Mouse (Mus musculus) urinary bladder, postnatal 14 days (tissue): ENCODE measurements around the gene Pdpk1.
A peak's percentile ranks its signal among the peaks of the same experiment; 100 is the strongest.
"Not testable (repeated sequence)": the region's sequence is repeated elsewhere in the genome, so short reads cannot be mapped to it uniquely, and the experiment has no call there.

Experiments
- DNase-seq: peaks from one replicate; pipeline ENCODE4 v3.0.0; 2021; ENCODE audit warnings: low spot score

Gene Pdpk1

DNA sequence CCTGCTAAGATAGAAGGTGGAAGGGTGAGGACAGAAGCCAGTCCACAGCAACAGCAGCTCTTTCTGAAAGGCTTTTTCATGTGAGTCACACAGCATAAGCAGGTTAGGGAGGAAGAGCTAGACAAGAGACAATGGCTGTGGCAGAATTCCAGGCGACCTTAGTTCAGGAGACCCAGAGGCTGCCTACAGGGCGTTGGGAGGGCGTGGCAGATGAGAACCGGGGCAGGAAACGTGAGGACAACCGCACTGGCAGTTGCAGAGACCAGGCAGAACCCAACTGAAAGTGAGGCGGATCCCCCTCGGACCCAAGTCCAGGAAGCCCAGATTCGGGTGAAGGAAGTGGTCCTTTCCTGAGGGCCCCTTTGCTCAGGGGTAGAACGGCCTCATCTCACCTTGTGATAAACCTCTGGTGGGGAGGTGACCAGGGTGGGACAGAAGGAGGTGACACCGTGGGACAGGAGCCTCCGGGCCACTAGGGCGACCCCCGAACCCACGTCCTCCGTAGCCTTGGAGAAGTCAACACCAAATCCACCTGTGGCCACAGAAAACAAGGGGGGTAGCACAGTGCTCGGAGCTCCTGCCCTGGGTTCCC, 12.0 kb upstream of the Pdpk1 start:
- peak; percentile 44 for DNase-seq

DNA sequence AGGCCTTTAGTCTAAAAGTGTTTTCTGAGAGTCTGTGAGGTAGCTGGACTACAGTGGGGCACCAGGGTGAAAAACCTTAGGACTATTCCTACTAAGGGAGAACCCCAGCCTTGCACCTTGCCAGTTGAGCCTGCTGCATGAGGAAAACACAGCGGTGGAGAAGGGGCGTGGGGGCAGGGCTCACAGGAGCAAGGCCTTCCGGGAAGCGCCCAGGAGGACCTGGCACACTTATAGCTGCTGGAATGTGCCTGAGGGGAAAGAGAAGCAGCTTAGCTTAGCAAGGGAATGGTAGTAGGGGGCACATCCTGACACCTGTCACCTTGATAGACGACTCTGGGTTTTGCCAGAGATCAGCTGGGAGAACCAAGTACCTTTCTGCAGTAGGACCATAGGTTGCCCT, 10.7 kb upstream of the Pdpk1 start:
- DNase-seq = no peak

DNA sequence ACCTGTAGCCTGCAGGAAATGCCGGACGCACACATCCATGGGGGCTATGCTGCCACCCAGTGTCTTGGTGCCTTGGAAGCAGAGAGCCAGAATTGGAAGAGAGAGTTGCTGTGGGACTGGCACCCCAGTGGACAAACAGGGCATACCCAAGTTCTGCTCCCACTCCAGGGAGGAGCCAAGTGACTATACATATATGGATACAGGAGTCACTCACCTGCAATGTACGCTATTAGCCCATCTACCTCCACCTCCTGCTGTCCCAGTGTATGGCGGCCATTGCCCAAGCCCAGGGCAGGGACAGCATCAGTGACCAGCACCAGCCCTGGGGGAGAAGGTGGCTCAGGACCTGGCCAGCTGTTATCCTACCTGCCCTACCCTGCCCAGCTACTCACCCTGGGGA, 6.8 kb upstream of the Pdpk1 start:
- no peak for DNase-seq

DNA sequence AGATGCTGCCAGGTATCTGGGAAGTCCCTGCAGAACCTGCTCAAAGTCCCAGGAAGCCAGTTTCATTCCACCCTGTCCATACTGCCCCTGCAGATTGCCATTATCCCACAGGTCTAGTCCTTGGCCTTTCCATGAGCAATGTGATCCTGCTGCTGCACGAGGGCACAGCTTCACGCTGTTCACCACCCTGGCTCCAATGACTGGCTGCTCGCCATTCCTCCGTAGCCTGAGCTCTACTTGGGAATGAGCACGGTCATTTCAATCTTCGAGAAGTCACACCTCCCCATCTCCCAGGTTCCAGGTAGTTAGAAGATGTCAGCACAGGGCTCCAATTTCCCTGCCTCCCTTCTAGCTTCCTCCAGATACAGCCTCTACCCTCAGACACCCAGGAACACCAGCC, 6.4 kb upstream of the Pdpk1 start:
- no peak for DNase-seq

DNA sequence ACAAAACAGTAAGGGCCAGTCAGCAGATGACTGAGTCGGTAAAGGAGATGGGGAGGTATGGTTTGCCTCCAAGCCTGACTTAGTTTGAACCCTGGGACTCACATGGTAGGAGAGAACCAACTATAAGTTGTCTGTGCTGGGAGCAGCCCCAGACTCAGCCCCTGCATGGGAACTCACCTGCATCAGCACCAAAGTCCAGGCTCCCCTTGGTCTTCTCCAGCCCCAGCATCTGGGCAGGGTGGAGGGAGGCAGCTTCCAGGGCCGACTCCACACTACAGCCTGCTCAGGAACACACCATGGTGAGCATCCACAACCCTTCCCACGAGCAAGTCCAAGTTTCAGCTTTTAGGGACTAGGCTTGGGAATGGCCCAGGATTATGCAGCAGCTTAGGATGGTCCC, 5.7 kb upstream of the Pdpk1 start:
- no peak for DNase-seq

- DNase-seq = no peak
Observed at GRCm38 (mm10) chr17:24155742-24156141, 5.0 kb upstream of the Pdpk1 start.

- DNase-seq = no peak
Observed at GRCm38 (mm10) chr17:24154463-24154862, 3.7 kb upstream of the Pdpk1 start.

DNA sequence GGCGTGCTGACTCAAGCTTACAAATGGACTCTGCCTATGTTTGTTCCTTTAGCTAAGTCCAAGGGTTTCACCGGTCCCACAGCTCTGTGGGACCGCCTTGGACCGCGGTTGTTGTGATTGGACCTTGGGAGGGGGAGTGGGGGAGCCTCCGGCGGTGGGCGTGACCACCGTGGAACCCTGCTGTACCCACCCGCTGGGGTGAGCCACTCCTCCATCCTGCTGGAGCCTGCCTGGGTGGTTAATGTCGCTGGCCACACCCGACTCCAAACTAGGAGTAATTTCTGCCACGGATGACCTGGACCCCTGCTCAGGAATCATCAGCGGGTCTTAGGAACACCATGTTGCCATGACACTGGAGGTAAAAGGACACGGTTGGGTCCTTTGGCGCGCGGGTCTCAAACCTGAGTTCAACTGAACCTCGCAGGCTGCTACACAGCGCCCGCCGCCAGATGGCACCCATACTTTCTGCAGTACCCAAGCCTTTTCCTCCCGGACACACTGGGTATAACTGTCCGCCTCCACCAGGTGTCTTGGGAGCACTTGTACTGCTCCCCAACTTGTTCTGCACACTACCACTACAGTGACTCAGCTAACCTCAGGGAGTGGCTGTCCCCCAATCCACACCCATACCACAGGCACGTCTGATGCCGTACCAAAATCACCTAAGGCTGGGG, 1.3 kb upstream of the Pdpk1 start:
- DNase-seq = peak; percentile 86

DNA sequence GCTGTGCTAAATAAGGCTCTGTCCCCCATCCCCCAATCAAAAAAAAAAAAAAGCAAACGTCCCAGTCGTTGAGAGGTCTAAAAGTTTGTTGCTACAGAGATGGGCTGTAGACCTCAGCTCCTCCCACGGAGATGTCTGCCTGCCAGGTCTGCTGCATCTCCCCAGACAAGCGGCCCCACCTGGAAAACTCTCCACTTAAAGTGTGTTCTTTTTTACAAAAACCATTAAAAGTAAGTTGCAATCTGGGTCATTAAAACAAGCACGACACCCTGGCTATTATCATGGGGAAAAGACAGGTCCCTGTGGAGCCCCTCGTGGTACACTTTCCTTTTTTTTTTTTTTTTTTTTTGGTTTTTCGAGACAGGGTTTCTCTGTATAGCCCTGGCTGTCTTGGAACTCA, 658 bp upstream of the Pdpk1 start:
- DNase-seq = no peak

DNA sequence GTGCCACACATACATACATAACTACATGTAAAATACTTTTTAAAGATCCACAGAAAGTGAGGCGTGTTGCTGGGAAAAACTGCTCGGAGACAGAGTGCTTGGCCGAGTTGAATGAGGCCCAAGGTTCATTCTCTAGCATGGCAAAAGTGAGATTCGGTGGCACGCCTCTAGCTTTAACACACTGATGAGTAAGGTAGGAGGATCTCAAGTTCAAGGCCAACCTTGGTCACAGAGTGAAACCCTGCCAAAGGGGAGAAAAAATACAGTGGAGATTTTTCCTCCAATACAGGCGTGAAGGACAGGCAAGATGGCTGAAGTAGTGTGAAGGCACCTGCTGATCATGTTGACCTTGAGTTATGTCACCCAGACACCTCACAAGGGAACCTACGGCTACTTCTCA, 1.3 kb downstream of the Pdpk1 start:
- no peak for DNase-seq

- DNase-seq = no peak
Observed at GRCm38 (mm10) chr17:24142897-24143296, 7.8 kb downstream of the Pdpk1 start.

GRCm38 (mm10) chr17:24141425-24141920, 9.3 kb downstream of the Pdpk1 start:
- peak; percentile 97 for DNase-seq

GRCm38 (mm10) chr17:24140845-24141424, 9.8 kb downstream of the Pdpk1 start:
- peak; percentile 37 for DNase-seq

- DNase-seq = no peak
Observed at GRCm38 (mm10) chr17:24139968-24140367, 10.8 kb downstream of the Pdpk1 start.

DNA sequence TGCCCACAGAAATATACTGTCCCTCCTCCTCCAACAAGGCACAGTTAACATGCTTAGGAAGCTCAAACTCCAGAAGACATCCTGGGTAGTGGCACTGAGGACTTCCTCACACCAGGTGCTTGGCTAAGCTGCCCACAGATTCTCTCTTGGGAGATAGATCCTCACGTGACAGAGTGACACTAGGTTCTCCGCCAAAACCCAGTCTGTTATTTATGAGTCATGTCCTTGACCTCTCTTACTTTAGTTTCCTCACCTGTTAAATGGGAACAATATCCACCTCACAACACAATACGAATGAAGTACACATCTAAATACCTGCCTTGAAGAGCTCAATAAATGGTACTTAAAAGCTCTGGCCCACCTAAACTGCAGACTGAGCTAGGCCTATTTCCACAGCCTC, 11.5 kb downstream of the Pdpk1 start:
- DNase-seq = no peak

GRCm38 (mm10) chr17:24137226-24137880, 13.4 kb downstream of the Pdpk1 start:
- DNase-seq = no peak

DNA sequence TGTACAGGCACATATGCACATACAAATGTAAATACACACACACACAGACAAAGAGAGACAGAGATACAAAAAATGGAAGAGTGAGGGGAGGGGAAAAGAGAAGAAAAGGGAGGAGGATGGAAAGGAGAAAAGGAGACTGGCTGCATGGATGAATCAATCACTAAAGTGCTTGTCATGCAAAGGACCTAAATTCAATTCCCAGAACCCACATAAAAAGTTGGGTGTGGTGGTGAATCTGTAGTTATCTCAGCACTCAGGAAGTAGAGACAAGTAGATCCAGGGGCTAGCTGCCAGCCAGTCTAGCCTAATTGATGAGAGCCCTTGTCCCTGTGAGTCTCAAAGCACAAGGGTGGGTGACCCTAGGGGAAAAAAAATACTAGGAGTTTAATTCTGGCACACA, 16.7 kb downstream of the Pdpk1 start:
- DNase-seq = no peak

DNA sequence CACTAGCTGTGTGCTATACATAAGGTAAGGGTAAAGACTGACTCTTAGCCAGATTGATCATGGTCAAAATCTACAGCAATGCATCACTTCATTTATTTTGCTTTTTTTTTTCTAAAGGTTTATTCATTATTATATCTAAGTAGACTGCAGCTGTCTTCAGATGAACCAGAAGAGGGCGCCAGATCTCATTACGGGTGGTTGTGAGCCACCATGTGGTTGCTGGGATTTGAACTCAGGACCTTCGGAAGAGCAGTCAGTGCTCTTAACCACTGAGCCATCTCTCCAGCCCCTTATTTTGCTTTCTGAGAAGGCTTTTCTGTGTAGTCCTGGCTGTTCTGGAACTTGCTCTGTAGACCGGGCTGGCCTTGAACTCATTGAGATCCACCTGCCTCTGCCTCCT, 17.8 kb downstream of the Pdpk1 start:
- DNase-seq = not testable (repeated sequence)

DNA sequence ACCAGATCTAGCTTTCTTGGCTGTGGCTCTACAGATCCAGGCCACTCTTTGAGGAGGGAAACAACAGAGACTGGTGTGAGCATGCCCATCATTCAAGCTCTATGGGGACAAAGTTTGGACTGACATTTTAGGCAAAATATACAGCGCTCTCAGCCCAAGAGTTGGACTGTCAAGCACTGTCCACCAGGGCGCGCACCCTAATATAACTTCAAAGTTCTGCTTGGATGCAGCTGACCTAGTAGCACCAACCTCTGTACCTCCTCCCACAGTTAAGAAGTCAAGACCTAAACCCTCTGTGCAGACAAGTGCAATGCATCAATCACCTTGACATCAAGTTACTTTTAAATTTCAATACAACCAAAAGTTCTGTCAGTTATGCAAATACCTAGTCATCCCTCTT, 19.2 kb downstream of the Pdpk1 start:
- DNase-seq = no peak

- DNase-seq = not testable (repeated sequence)
Observed at GRCm38 (mm10) chr17:24129246-24129645, 21.5 kb downstream of the Pdpk1 start.

GRCm38 (mm10) chr17:24127592-24127991, 23.1 kb downstream of the Pdpk1 start:
- DNase-seq = no peak

- DNase-seq = no peak
Observed at GRCm38 (mm10) chr17:24126801-24127200, 23.9 kb downstream of the Pdpk1 start.

GRCm38 (mm10) chr17:24119446-24119845, 31.3 kb downstream of the Pdpk1 start:
- no peak for DNase-seq
